Comparison of ENCODE assay signal across 8 mouse cellular contexts in genomic region chr4:119390369-119390768, GRCm38 (mm10). TPM values are rescaled to one million over a fixed set of nuclear protein-coding genes. Genes with fewer than 3 reads are reported as not detected.
A peak's percentile ranks its signal among the peaks of the same experiment; 100 is the strongest.
DNase-seq lines count a peak whose midpoint lies in the region; ATAC-seq and TF ChIP-seq lines count a peak whose summit lies in the region.

No protein-coding gene starts in this region.

- H3K27ac ChIP-seq in kidney, adult 2 months (ENCODE audit: insufficient read depth, low read depth, low read length), result no peak overlapping the region
- no peak overlapping the region for H3K27ac ChIP-seq in kidney, embryonic 16.5 days (ENCODE audit: low read length)
- H3K27ac ChIP-seq in limb, embryonic 11.5 days (replicated peaks; ENCODE audit: low read depth, low read length), result no peak overlapping the region

- H3K9ac ChIP-seq in kidney, embryonic 16.5 days (replicated peaks; ENCODE audit: low read length), result no peak overlapping the region
- H3K9ac ChIP-seq in limb, embryonic 11.5 days (ENCODE audit: low read length), result no peak overlapping the region

- no peak for TF ChIP-seq POLR2A in kidney, adult 2 months (IDR thresholded peaks at IDR 0.05; ENCODE audit: low read depth, low read length)

- no peaks in the 10 kb centered on the region for H3K27me3 ChIP-seq in kidney, adult 2 months (replicated peaks; ENCODE audit: control insufficient read depth, insufficient read depth, low read length)
- no peaks in the 10 kb centered on the region for H3K27me3 ChIP-seq in kidney, embryonic 16.5 days (ENCODE audit: insufficient read depth, low read length)
- H3K27me3 ChIP-seq in E14TG2a.4 (ENCODE audit: insufficient read depth, low read length), result no peaks in the 10 kb centered on the region
- H3K27me3 ChIP-seq in limb, embryonic 11.5 days (ENCODE audit: control insufficient read depth, insufficient read depth, low read length), result no peaks in the 10 kb centered on the region

- peaks cover 3% of the 10 kb centered on the region; the same call in 1 of the 2 replicates for H3K9me3 ChIP-seq in kidney, embryonic 16.5 days (ENCODE audit: low read length)
- no peaks in the 10 kb centered on the region for H3K9me3 ChIP-seq in E14TG2a.4 (ENCODE audit: low read length)
- no peaks in the 10 kb centered on the region; the same call in 1 of the 2 replicates for H3K9me3 ChIP-seq in limb, embryonic 11.5 days (ENCODE audit: control insufficient read depth, low read length)

- ATAC-seq in kidney, embryonic 16.5 days (ENCODE audit: low FRiP score, low TSS enrichment), result no peak
- no peak for ATAC-seq in limb, embryonic 11.5 days (ENCODE audit: insufficient number of reproducible peaks, low FRiP score, low TSS enrichment, low read depth)

- no peaks in the 10 kb centered on the region for H3K36me3 ChIP-seq in kidney, adult 2 months (ENCODE audit: control insufficient read depth, insufficient read depth, low read length)
- H3K36me3 ChIP-seq in kidney, embryonic 16.5 days (ENCODE audit: insufficient read depth, low read length), result no peaks in the 10 kb centered on the region
- H3K36me3 ChIP-seq in E14TG2a.4 (ENCODE audit: insufficient read depth, low read length), result peaks cover 3% of the 10 kb centered on the region; the same call in 1 of the 2 replicates
- no peaks in the 10 kb centered on the region for H3K36me3 ChIP-seq in limb, embryonic 11.5 days (ENCODE audit: control insufficient read depth, insufficient read depth, low read length)

- peak; percentile 52 for TF ChIP-seq CTCF in kidney, adult 2 months (conservative IDR thresholded peaks at IDR 0.05; ENCODE audit: insufficient read depth, insufficient read length, low read depth, low read length)
- peak; percentile 98 for TF ChIP-seq CTCF in E14TG2a.4 (conservative IDR thresholded peaks at IDR 0.05; ENCODE audit: low read length)

- no peaks in the 10 kb centered on the region for H3K4me1 ChIP-seq in kidney, adult 2 months (ENCODE audit: control insufficient read depth, insufficient read depth, low read length)
- H3K4me1 ChIP-seq in kidney, embryonic 16.5 days (ENCODE audit: insufficient read depth, low read length), result no peaks in the 10 kb centered on the region
- peaks cover 5% of the 10 kb centered on the region for H3K4me1 ChIP-seq in E14TG2a.4 (replicated peaks; ENCODE audit: low read depth, low read length)
- H3K4me1 ChIP-seq in limb, embryonic 11.5 days (ENCODE audit: control insufficient read depth, insufficient read depth, low read length), result no peaks in the 10 kb centered on the region

- H3K4me3 ChIP-seq in kidney, adult 2 months (ENCODE audit: insufficient read depth, low read depth, low read length), result no peak overlapping the region
- no peak overlapping the region for H3K4me3 ChIP-seq in kidney, embryonic 16.5 days (ENCODE audit: low read length)
- no peak overlapping the region for H3K4me3 ChIP-seq in E14TG2a.4 (replicated peaks; ENCODE audit: low read length)
- H3K4me3 ChIP-seq in limb, embryonic 11.5 days (ENCODE audit: low read depth, low read length), result no peak overlapping the region

- WGBS in kidney, adult 2 months, result 83% methylated on average over 1 of the region's 1 CpGs
- WGBS in kidney, embryonic 16.5 days, result 91% methylated on average over 1 of the region's 1 CpGs
- 88% methylated on average over 1 of the region's 1 CpGs for WGBS in limb, embryonic 11.5 days

- peak; percentile 20 for DNase-seq in kidney, adult 2 months
- DNase-seq in adrenal gland, postnatal 14 days, result peak; percentile 61
- peak; percentile 53 for DNase-seq in limb, embryonic 11.5 days (ENCODE audit: low spot score)
- peak; percentile 44 for DNase-seq in testis, postnatal 14 days (ENCODE audit: low spot score)
- no peak for DNase-seq in frontal cortex, postnatal 25 days (ENCODE audit: low spot score in 2 of 2)
- DNase-seq in left cerebral cortex, adult 8-10 months (ENCODE audit: low spot score in 2 of 2), result no peak

- H3K4me2 ChIP-seq in kidney, embryonic 16.5 days (replicated peaks; ENCODE audit: low read depth, low read length), result no peak overlapping the region
- H3K4me2 ChIP-seq in limb, embryonic 11.5 days (ENCODE audit: low read depth, severe bottlenecking), result no peak overlapping the region

RNA-seq across cellular contexts. Expression of gene Ccdc30, which starts 25.0 kb away (rescaled TPM):
- 2.0 and 2.9 TPM in 2 replicates for polyA plus RNA-seq in kidney, adult 2 months (2012; rRNA removed)
- polyA plus RNA-seq in kidney, embryonic 16.5 days (2015; fragmentation: Nextera tagmentation; extraction: Ambion mirVana), result 7.5 TPM in 2 replicates
- total RNA-seq in adrenal gland, postnatal 14 days (2021), result 8.4 and 9.7 TPM in 2 replicates
- polyA plus RNA-seq in limb, embryonic 11.5 days (2014; fragmentation: Nextera tagmentation; extraction: Ambion mirVana), result 5.5 and 7.3 TPM in 2 replicates
- total RNA-seq in left cerebral cortex, adult 8-10 months (2022), result 10 to 100 TPM; 20.9 to 24.6 (median 23.2) TPM

RNA-seq across cellular contexts. Expression of gene Ppcs, which starts 31.9 kb away (rescaled TPM):
- 27.8 and 28.5 TPM in 2 replicates for polyA plus RNA-seq in kidney, adult 2 months (2012; rRNA removed)
- 49.0 and 52.8 TPM in 2 replicates for polyA plus RNA-seq in kidney, embryonic 16.5 days (2015; fragmentation: Nextera tagmentation; extraction: Ambion mirVana)
- total RNA-seq in adrenal gland, postnatal 14 days (2021), result 36.5 and 41.5 TPM in 2 replicates
- 35.7 and 38.7 TPM in 2 replicates for polyA plus RNA-seq in limb, embryonic 11.5 days (2014; fragmentation: Nextera tagmentation; extraction: Ambion mirVana)
- 1 to 10 TPM; 5.0 to 6.8 (median 6.0) TPM for total RNA-seq in left cerebral cortex, adult 8-10 months (2022)

RNA-seq across cellular contexts. Expression of gene Zmynd12, which starts 32.2 kb away (rescaled TPM):
- 1.9 and 3.5 TPM in 2 replicates for polyA plus RNA-seq in kidney, adult 2 months (2012; rRNA removed)
- 0.75 and 0.87 TPM in 2 replicates for polyA plus RNA-seq in kidney, embryonic 16.5 days (2015; fragmentation: Nextera tagmentation; extraction: Ambion mirVana)
- total RNA-seq in adrenal gland, postnatal 14 days (2021), result 1.1 and 1.6 TPM in 2 replicates
- 0.34 and 0.36 TPM in 2 replicates for polyA plus RNA-seq in limb, embryonic 11.5 days (2014; fragmentation: Nextera tagmentation; extraction: Ambion mirVana)
- 1 to 10 TPM in 1 of 4 experiments, under 1 TPM in 3; 0.46 to 1.2 (median 0.76) TPM for total RNA-seq in left cerebral cortex, adult 8-10 months (2022)

Comparison
In these comparisons a context has a peak if more than half of its experiments do, and no peak if none do; other contexts are left out.
1. DNase-seq: peak in kidney, adult 2 months (single experiment), adrenal gland, postnatal 14 days (single experiment), limb, embryonic 11.5 days (single experiment) and testis, postnatal 14 days (single experiment); none in frontal cortex, postnatal 25 days (0 of 2) and left cerebral cortex, adult 8-10 months (0 of 2).